Mouse (Mus musculus) midbrain, embryonic 16.5 days (tissue): ENCODE measurements around the gene Mphosph9. TPM values are rescaled to one million over a fixed set of nuclear protein-coding genes. Genes with fewer than 3 reads are reported as not detected.
"Not testable (repeated sequence)": the region's sequence is repeated elsewhere in the genome, so short reads cannot be mapped to it uniquely, and the experiment has no call there.

Source experiments
- ATAC-seq: fragments of 200-750 bp; cut with Nextera tagmentation; 2 replicates; pipeline ENCODE4 v1.8.0; 2017; ENCODE audit warnings: moderate TSS enrichment
- H3K27ac ChIP-seq: fragments of 300-500 bp; sonication (generic); 2 replicates; pipeline ENCODE4 v1.5.1; 2014; ENCODE audit warnings: mild to moderate bottlenecking, low read length, mixed read lengths
- H3K27me3 ChIP-seq: fragments of 300-500 bp; sonication (generic); 2 replicates; pipeline ENCODE4 v1.6.1; 2014; ENCODE audit warnings: low read depth, low read length, mixed read lengths; ENCODE audit not compliant: control insufficient read depth, insufficient read depth
- H3K36me3 ChIP-seq: fragments of 300-500 bp; sonication (generic); 2 replicates; pipeline ENCODE4 v1.6.1; 2014; ENCODE audit warnings: mild to moderate bottlenecking, low read length, moderate library complexity, mixed read lengths; ENCODE audit not compliant: control insufficient read depth, insufficient read depth
- H3K4me1 ChIP-seq: fragments of 300-500 bp; sonication (generic); 2 replicates; pipeline ENCODE4 v1.6.1; 2014; ENCODE audit warnings: mild to moderate bottlenecking, low read length, mixed read lengths; ENCODE audit not compliant: control insufficient read depth, insufficient read depth
- H3K4me2 ChIP-seq: fragments of 300-500 bp; sonication (generic); 2 replicates; pipeline ENCODE4 v1.6.1; 2014; ENCODE audit warnings: mild to moderate bottlenecking, low read length, mixed read lengths
- H3K4me3 ChIP-seq: fragments of 300-500 bp; sonication (generic); 2 replicates; pipeline ENCODE4 v1.5.1; 2014; ENCODE audit warnings: low read depth, mild to moderate bottlenecking, low read length, moderate library complexity, mixed read lengths
- H3K9ac ChIP-seq: fragments of 300-500 bp; sonication (generic); 2 replicates; pipeline ENCODE4 v1.6.1; 2014; ENCODE audit warnings: low read depth, low read length, mixed read lengths
- H3K9me3 ChIP-seq: fragments of 300-500 bp; sonication (generic); replicated peaks from 2 replicates; pipeline ENCODE4 v1.6.1; 2014; ENCODE audit warnings: mild to moderate bottlenecking, low read length, mixed read lengths; ENCODE audit not compliant: control insufficient read depth, poor library complexity, severe bottlenecking
- WGBS: fragments of 180-500 bp; shearing (Covaris S2); extraction: QIAGEN DNeasy Blood & Tissue Kit; methylation state at CpG from one replicate; pipeline ENCODE4 v1.1.7; 2014; 5-methylcytosine and 5-hydroxymethylcytosine counted together
- polyA plus RNA-seq: library from polyadenylated mRNA; unstranded; fragments of >200 nt; fragmentation: Nextera tagmentation; extraction: Ambion mirVana; gene quantifications from 2 replicates; pipeline ENCODE4 v1.2.1, GENCODE M21; 2015

Gene Mphosph9
- polyA plus RNA-seq, 1 experiment from 2014 or later: 9.3 TPM

GRCm38 (mm10) chr5:124351111-124351560 is 23.4 kb upstream of the Mphosph9 start:
- H3K9me3 ChIP-seq: no peaks in the 10 kb centered on the region
- H3K4me3 ChIP-seq: peak overlapping the region; percentile 92
- peaks cover 35% of the 10 kb centered on the region for H3K4me1 ChIP-seq
- peaks cover 7% of the 10 kb centered on the region; the same call in 1 of the 2 replicates for H3K36me3 ChIP-seq
- peak overlapping the region; percentile 94 for H3K27ac ChIP-seq
- peak overlapping the region; percentile 86 for H3K4me2 ChIP-seq
- no peaks in the 10 kb centered on the region for H3K27me3 ChIP-seq
- ATAC-seq: peak; percentile 68
- peak overlapping the region; percentile 90 for H3K9ac ChIP-seq
- WGBS: 9% methylated on average over 7 of the region's 7 CpGs

- ATAC-seq: no peak
- peaks cover 30% of the 10 kb centered on the region for H3K4me1 ChIP-seq
- peak overlapping the region; percentile 86 for H3K4me2 ChIP-seq
- H3K9ac ChIP-seq: peak overlapping the region; percentile 90
- H3K27ac ChIP-seq: peak overlapping the region; percentile 94
- H3K9me3 ChIP-seq: no peaks in the 10 kb centered on the region
- WGBS: 66% methylated on average over 2 of the region's 2 CpGs
- peak overlapping the region; percentile 92 for H3K4me3 ChIP-seq
- peaks cover 8% of the 10 kb centered on the region; the same call in 1 of the 2 replicates for H3K36me3 ChIP-seq
- no peaks in the 10 kb centered on the region for H3K27me3 ChIP-seq
Observed at GRCm38 (mm10) chr5:124350350-124350749, 22.6 kb upstream of the Mphosph9 start.

GRCm38 (mm10) chr5:124349196-124349595 is 21.4 kb upstream of the Mphosph9 start:
- H3K27ac ChIP-seq: peak overlapping the region; percentile 2; the same call in 1 of the 2 replicates
- H3K36me3 ChIP-seq: peaks cover 8% of the 10 kb centered on the region; the same call in 1 of the 2 replicates
- H3K9ac ChIP-seq: 0 out of 2 replicates have a peak overlapping the region, but pooled peaks have one; percentile 0
- no peaks in the 10 kb centered on the region for H3K27me3 ChIP-seq
- no peak for ATAC-seq
- no peak overlapping the region for H3K4me2 ChIP-seq
- no peak overlapping the region for H3K4me3 ChIP-seq
- WGBS: 88% methylated on average over 17 of the region's 17 CpGs
- no peaks in the 10 kb centered on the region for H3K9me3 ChIP-seq
- H3K4me1 ChIP-seq: peaks cover 29% of the 10 kb centered on the region

GRCm38 (mm10) chr5:124342897-124343296 is 15.1 kb upstream of the Mphosph9 start:
- Histone ChIP-seq H3K4me3 (no peak overlapping the region), H3K36me3 (peaks cover 3% of the 10 kb centered on the region; the same call in 1 of the 2 replicates), H3K9me3 (no peaks in the 10 kb centered on the region), H3K9ac (no peak overlapping the region), H3K27ac (no peak overlapping the region), H3K27me3 (no peaks in the 10 kb centered on the region), H3K4me1 (no peaks in the 10 kb centered on the region), H3K4me2 (no peak overlapping the region)
- no peak for ATAC-seq
- WGBS: 81% methylated on average over 8 of the region's 8 CpGs

GRCm38 (mm10) chr5:124341753-124342339 is 14.1 kb upstream of the Mphosph9 start:
- WGBS: 69% methylated on average over 6 of the region's 6 CpGs
- H3K4me2 ChIP-seq, H3K27ac ChIP-seq, H3K9me3 ChIP-seq, H3K9ac ChIP-seq, H3K36me3 ChIP-seq, ATAC-seq, H3K27me3 ChIP-seq, H3K4me1 ChIP-seq, H3K4me3 ChIP-seq: not testable (repeated sequence)

- Histone ChIP-seq H3K27me3 (no peaks in the 10 kb centered on the region), H3K36me3 (no peaks in the 10 kb centered on the region), H3K27ac (no peak overlapping the region), H3K4me1 (peaks cover 7% of the 10 kb centered on the region), H3K4me3 (no peak overlapping the region), H3K9ac (no peak overlapping the region), H3K4me2 (no peak overlapping the region), H3K9me3 (no peaks in the 10 kb centered on the region)
- no peak for ATAC-seq
- WGBS: 89% methylated on average over 8 of the region's 8 CpGs
Observed at GRCm38 (mm10) chr5:124338791-124339190, 11.0 kb upstream of the Mphosph9 start.

- 57% methylated on average over 9 of the region's 9 CpGs for WGBS
- Histone ChIP-seq H3K27ac (no peak overlapping the region), H3K4me2 (no peak overlapping the region), H3K9ac (no peak overlapping the region), H3K4me3 (no peak overlapping the region), H3K36me3 (no peaks in the 10 kb centered on the region), H3K4me1 (peaks cover 7% of the 10 kb centered on the region), H3K9me3 (no peaks in the 10 kb centered on the region), H3K27me3 (no peaks in the 10 kb centered on the region)
- ATAC-seq: no peak
Observed at GRCm38 (mm10) chr5:124337909-124338308, 10.1 kb upstream of the Mphosph9 start.

- Histone ChIP-seq H3K27ac (no peak overlapping the region), H3K9me3 (no peaks in the 10 kb centered on the region), H3K27me3 (no peaks in the 10 kb centered on the region), H3K4me3 (no peak overlapping the region), H3K4me2 (no peak overlapping the region), H3K36me3 (no peaks in the 10 kb centered on the region), H3K4me1 (peaks cover 7% of the 10 kb centered on the region), H3K9ac (no peak overlapping the region)
- no peak for ATAC-seq
- 91% methylated on average over 9 of the region's 9 CpGs for WGBS
Observed at GRCm38 (mm10) chr5:124337103-124337502, 9.3 kb upstream of the Mphosph9 start.

GRCm38 (mm10) chr5:124334392-124334791 is 6.6 kb upstream of the Mphosph9 start:
- Histone ChIP-seq H3K9me3 (no peaks in the 10 kb centered on the region), H3K4me2 (no peak overlapping the region), H3K27ac (peak overlapping the region; percentile 81), H3K4me1 (peaks cover 7% of the 10 kb centered on the region), H3K36me3 (no peaks in the 10 kb centered on the region), H3K4me3 (no peak overlapping the region), H3K9ac (peak overlapping the region; percentile 52; the same call in 1 of the 2 replicates), H3K27me3 (no peaks in the 10 kb centered on the region)
- WGBS: 19% methylated on average over 6 of the region's 6 CpGs
- ATAC-seq: peak; percentile 79
